Mouse (Mus musculus): ENCODE data around the gene Dpp6.

- no peak for TF ChIP-seq POLR2A (IDR thresholded peaks at IDR 0.05; ENCODE audit: insufficient read depth, low read depth, low read length)
- TF ChIP-seq CTCF (IDR thresholded peaks at IDR 0.05) = no peak
These were observed 900.3 kb downstream of the Dpp6 start for GRCm38 (mm10) chr5:27717301-27717700.
